Mouse (Mus musculus) embryonic facial prominence, embryonic 10.5 days (tissue): ENCODE results near the gene Cacng4. TPM values are rescaled to one million over a fixed set of nuclear protein-coding genes. Genes with fewer than 3 reads are reported as not detected.

Experiments
- DNase-seq: peaks from one replicate; pipeline ENCODE4 v3.0.0-alpha.2; 2017; ENCODE audit warnings: low spot score
- H3K27ac ChIP-seq: fragments of 300-500 bp; sonication (generic); replicated peaks from 2 replicates; pipeline ENCODE4 v1.5.1; 2016; ENCODE audit warnings: mild to moderate bottlenecking
- H3K27me3 ChIP-seq: fragments of 300-500 bp; sonication (generic); replicated peaks from 2 replicates; pipeline ENCODE4 v1.6.1; 2016; ENCODE audit warnings: low read depth, mild to moderate bottlenecking; ENCODE audit not compliant: poor library complexity, severe bottlenecking
- H3K36me3 ChIP-seq: fragments of 300-500 bp; sonication (generic); replicated peaks from 2 replicates; pipeline ENCODE4 v1.6.1; 2016; ENCODE audit warnings: mild to moderate bottlenecking, moderate library complexity
- H3K4me1 ChIP-seq: fragments of 300-500 bp; sonication (generic); 2 replicates; pipeline ENCODE4 v1.6.1; 2016
- H3K4me3 ChIP-seq: fragments of 300-500 bp; sonication (generic); 2 replicates; pipeline ENCODE4 v1.5.1; 2016; ENCODE audit warnings: mild to moderate bottlenecking, moderate library complexity
- H3K9me3 ChIP-seq: fragments of 300-500 bp; sonication (generic); 2 replicates; pipeline ENCODE4 v1.6.1; 2016; ENCODE audit warnings: mild to moderate bottlenecking
- WGBS: fragments of 180-500 bp; shearing (Covaris S2); methylation state at CpG from one replicate; pipeline ENCODE4 v1.1.7; 2016; 5-methylcytosine and 5-hydroxymethylcytosine counted together
- polyA plus RNA-seq: library from polyadenylated mRNA; unstranded; fragments of >200 nt; fragmentation: Nextera tagmentation; extraction: Ambion mirVana; gene quantifications from 2 replicates; pipeline ENCODE4 v1.2.1, GENCODE M21; 2016

Cacng4 gene
- polyA plus RNA-seq = 2.9 and 3.4 TPM in 2 replicates

- peak; percentile 67 for DNase-seq
- Histone ChIP-seq H3K36me3 (no peaks in the 10 kb centered on the region), H3K4me1 (peaks cover 51% of the 10 kb centered on the region), H3K4me3 (peak within 1 kb of the TSS; percentile 69), H3K27me3 (peaks cover 92% of the 10 kb centered on the region), H3K27ac (peak within 1 kb of the TSS; percentile 83), H3K9me3 (no peaks in the 10 kb centered on the region)
- 2% methylated on average over 71 of the region's 73 CpGs for WGBS
These were observed at the start of gene Cacng4 for GRCm38 (mm10) chr11:107794547-107795269. Cacng4 (minus strand) TSS chr11:107794557.

DNA sequence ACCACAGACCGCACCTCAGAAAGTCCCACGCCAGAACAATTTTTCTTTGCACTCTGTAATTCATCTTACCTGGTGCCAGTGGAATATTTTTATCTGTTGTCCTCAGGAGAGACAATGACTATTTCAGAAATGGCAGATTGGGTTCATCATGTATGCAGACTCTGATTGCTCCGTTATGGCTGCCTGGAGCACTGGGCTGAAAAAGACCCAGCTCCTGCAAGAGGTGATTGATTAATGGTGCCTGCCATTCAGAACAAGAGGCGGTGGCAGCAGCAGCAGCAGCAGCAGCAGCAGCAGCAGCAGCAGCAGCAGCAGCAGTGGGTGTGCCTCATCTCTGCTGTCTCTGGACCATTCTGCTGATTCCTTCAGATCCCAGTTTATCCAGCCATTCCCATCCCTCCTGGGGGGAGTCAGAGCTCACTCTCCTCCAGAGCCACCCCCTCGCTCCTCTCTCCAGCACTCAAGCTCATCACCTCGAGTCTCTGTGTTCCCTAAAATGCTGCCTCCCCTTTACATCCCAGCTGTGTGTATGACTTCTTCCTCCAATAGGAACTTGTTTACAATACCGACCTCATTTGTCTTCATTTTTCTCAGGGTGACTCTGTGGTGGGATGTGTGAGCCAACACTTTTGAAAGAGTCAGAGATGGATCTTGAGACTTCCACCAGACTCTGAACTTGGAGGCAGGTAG is 39.1 kb upstream of the Cacng4 start:
- Histone ChIP-seq H3K27ac (no peak overlapping the region), H3K36me3 (no peaks in the 10 kb centered on the region), H3K9me3 (no peaks in the 10 kb centered on the region), H3K4me3 (no peak overlapping the region), H3K27me3 (no peaks in the 10 kb centered on the region), H3K4me1 (no peaks in the 10 kb centered on the region)
- 70% methylated on average over 7 of the region's 7 CpGs for WGBS
- no peak for DNase-seq

GRCm38 (mm10) chr11:107817196-107817595 is 22.8 kb upstream of the Cacng4 start:
- no peak overlapping the region for H3K27ac ChIP-seq
- H3K4me3 ChIP-seq = no peak overlapping the region
- peak; percentile 73 for DNase-seq
- H3K9me3 ChIP-seq = no peaks in the 10 kb centered on the region
- H3K27me3 ChIP-seq = peaks cover 18% of the 10 kb centered on the region
- no peaks in the 10 kb centered on the region for H3K4me1 ChIP-seq
- H3K36me3 ChIP-seq = no peaks in the 10 kb centered on the region
- WGBS = 43% methylated on average over 5 of the region's 5 CpGs

DNA sequence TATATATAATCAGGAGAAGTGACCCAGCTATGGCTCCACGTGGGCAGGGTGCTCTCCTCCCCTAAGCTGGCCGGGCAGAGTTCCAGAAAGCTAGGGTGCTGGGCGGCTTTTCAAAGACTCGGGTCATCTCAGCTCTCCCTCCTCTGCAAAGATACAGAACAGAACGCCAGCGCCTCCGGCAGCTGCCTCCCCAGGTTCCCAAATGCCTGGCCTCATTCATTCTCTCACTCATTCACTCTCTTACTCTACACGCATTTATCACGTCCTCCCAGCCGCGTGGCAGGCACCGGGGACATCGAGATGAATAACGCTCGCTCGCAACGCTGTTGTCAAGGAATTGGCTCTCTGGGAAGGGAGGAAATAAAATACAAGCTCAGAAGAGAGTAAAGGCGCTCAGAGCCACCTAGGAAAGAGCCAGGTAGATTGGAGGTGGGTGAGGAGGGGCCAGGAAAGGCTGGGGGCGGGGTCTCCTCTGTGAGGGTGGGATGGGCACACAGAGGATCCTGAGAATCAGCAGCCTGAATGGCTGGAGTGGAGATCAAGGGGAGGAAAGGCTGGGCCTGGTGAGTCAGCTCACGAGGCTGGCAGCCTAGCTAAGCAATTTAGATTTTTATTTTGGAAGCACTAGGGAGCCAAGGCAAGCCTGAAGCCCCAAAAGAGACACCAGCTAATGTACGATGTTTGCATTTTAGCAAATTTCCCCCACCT is 18.7 kb upstream of the Cacng4 start:
- Histone ChIP-seq H3K36me3 (no peaks in the 10 kb centered on the region), H3K9me3 (no peaks in the 10 kb centered on the region), H3K4me1 (no peaks in the 10 kb centered on the region), H3K4me3 (no peak overlapping the region), H3K27me3 (peaks cover 33% of the 10 kb centered on the region), H3K27ac (no peak overlapping the region)
- 37% methylated on average over 21 of the region's 21 CpGs for WGBS
- DNase-seq = no peak

DNA sequence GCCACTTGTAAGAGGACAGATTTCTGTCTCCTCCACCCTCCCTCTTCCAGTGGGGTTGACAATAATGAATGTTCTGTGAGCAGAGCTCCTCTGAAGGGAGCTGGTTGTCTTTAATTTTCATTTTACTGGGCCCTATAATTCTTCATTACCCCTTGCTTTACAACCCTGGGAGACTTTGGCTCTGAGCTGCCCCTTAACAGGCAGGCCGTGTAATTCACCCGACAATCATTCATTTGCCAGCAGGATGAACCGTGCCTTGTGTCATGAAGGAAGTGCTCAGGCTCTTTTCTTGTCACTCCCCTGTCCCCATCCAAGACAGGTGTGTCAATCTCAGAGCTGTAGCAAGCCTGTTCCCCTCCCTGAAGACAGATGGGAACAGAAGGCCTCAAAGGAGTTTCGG is 18.1 kb upstream of the Cacng4 start:
- DNase-seq = no peak
- Histone ChIP-seq H3K36me3 (no peaks in the 10 kb centered on the region), H3K4me1 (no peaks in the 10 kb centered on the region), H3K27me3 (peaks cover 33% of the 10 kb centered on the region), H3K9me3 (no peaks in the 10 kb centered on the region), H3K4me3 (no peak overlapping the region), H3K27ac (no peak overlapping the region)
- 50% methylated on average over 4 of the region's 4 CpGs for WGBS

- Histone ChIP-seq H3K9me3 (no peaks in the 10 kb centered on the region), H3K27me3 (peaks cover 29% of the 10 kb centered on the region), H3K4me3 (no peak overlapping the region), H3K27ac (no peak overlapping the region), H3K36me3 (no peaks in the 10 kb centered on the region), H3K4me1 (no peaks in the 10 kb centered on the region)
- whole genome bisulfite sequencing = 71% methylated on average over 8 of the region's 8 CpGs
- DNase-seq = peak; percentile 35
These were observed 14.2 kb upstream of the Cacng4 start for GRCm38 (mm10) chr11:107808508-107808907.

DNA sequence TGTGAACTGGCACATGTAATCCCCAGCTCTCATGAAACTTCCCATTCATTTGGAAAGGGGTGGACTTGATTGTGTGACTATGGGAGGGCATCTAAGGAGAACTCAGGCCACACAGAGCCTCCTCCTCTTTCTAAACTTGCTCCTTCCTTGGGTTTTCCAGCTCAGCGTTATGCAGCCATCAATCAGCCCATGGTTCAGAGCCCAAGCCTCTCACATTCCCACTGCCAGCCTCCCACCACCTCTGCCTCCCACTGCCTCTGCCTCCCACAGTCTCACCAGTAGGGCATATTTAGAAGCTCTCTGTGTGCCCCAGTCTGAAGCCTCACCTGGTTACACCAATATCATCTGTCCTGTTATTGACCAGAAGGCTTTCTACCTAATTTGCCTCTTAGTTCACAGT is 11.7 kb upstream of the Cacng4 start:
- WGBS = 81% methylated on average over 1 of the region's 1 CpGs
- no peak overlapping the region for H3K4me3 ChIP-seq
- no peaks in the 10 kb centered on the region for H3K4me1 ChIP-seq
- H3K9me3 ChIP-seq = no peaks in the 10 kb centered on the region
- H3K27ac ChIP-seq = no peak overlapping the region
- peaks cover 8% of the 10 kb centered on the region for H3K27me3 ChIP-seq
- no peak for DNase-seq
- H3K36me3 ChIP-seq = no peaks in the 10 kb centered on the region

DNA sequence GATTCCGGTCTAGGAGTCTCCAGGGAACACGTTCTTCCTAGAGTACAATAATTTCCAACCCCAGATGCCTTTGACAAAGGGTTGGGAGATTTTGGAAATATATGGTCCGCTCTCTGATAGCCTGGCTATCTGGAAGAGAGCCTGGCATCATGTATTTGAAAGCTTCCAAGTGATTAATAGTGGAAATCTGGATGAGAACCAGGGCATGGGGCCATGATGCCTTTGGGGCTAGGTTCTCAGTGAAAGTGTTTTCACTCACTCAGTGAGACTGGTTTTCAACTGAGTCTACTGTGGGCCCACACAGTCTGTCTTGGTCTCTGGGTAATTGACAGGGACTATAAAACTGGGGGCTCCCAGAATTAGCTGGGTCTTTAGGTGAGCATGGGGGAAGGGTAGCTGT is 7.6 kb upstream of the Cacng4 start:
- peaks cover 12% of the 10 kb centered on the region for H3K4me1 ChIP-seq
- no peak overlapping the region for H3K27ac ChIP-seq
- no peaks in the 10 kb centered on the region for H3K9me3 ChIP-seq
- no peaks in the 10 kb centered on the region for H3K36me3 ChIP-seq
- DNase-seq = no peak
- no peak overlapping the region for H3K4me3 ChIP-seq
- 86% methylated on average over 3 of the region's 3 CpGs for WGBS
- peaks cover 45% of the 10 kb centered on the region for H3K27me3 ChIP-seq

- no peak for DNase-seq
- H3K27me3 ChIP-seq = peaks cover 69% of the 10 kb centered on the region
- H3K4me1 ChIP-seq = peaks cover 29% of the 10 kb centered on the region
- H3K36me3 ChIP-seq = no peaks in the 10 kb centered on the region
- WGBS = 32% methylated on average over 9 of the region's 9 CpGs
- no peak overlapping the region for H3K27ac ChIP-seq
- no peak overlapping the region for H3K4me3 ChIP-seq
- no peaks in the 10 kb centered on the region for H3K9me3 ChIP-seq
These were observed 5.0 kb upstream of the Cacng4 start for GRCm38 (mm10) chr11:107799331-107799730.

- WGBS = 36% methylated on average over 7 of the region's 7 CpGs
- H3K4me3 ChIP-seq = no peak overlapping the region
- no peaks in the 10 kb centered on the region for H3K9me3 ChIP-seq
- peaks cover 54% of the 10 kb centered on the region for H3K4me1 ChIP-seq
- no peak for DNase-seq
- H3K36me3 ChIP-seq = no peaks in the 10 kb centered on the region
- H3K27me3 ChIP-seq = peaks cover 96% of the 10 kb centered on the region
- H3K27ac ChIP-seq = no peak overlapping the region
These were observed 2.0 kb upstream of the Cacng4 start for GRCm38 (mm10) chr11:107796346-107796745.

GRCm38 (mm10) chr11:107795384-107796035 is 1.2 kb upstream of the Cacng4 start:
- Histone ChIP-seq H3K4me1 (peaks cover 54% of the 10 kb centered on the region), H3K4me3 (peak overlapping the region; percentile 69), H3K9me3 (no peaks in the 10 kb centered on the region), H3K27ac (no peak overlapping the region), H3K36me3 (no peaks in the 10 kb centered on the region), H3K27me3 (peaks cover 97% of the 10 kb centered on the region)
- DNase-seq = no peak
- WGBS = 4% methylated on average over 9 of the region's 9 CpGs

DNA sequence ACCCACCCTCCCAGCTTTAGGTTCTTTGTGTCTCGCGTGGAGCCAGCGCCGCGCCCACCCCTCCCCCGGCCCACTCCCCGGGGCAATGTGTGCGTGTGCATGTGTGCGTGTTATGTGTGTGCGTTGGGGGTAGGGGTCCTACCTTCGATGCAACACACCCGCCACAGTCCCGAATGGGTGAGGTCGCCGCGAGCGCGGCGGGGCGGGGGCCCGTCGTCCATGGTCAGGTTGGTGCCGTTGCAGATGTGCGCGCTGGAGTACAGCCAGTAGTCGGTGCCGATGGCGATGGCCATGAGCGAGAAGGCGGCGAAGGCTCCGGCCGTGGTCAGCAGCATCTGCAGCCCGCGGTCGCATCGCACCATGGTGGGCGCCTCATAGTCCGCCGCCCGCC is 259 bp downstream of the Cacng4 start:
- Histone ChIP-seq H3K36me3 (no peaks in the 10 kb centered on the region), H3K9me3 (no peaks in the 10 kb centered on the region), H3K4me3 (peak overlapping the region; percentile 69), H3K27me3 (peaks cover 86% of the 10 kb centered on the region), H3K4me1 (peaks cover 45% of the 10 kb centered on the region), H3K27ac (peak overlapping the region; percentile 83)
- peak; percentile 70 for DNase-seq
- under 1% methylated on average over 41 of the region's 41 CpGs for whole genome bisulfite sequencing
